Mouse (Mus musculus): ENCODE measurements at regions not wholly inside any gene's neighbourhood (a gene's known extent, or its start where the extent isn't known, plus 50 kb on each side); places are given as distances from the start of the nearest gene placed in this dataset.

- TF ChIP-seq GATA1 (IDR thresholded peaks at IDR 0.05; ENCODE audit: low read length), result no peak
- no peak for TF ChIP-seq TAL1 (IDR thresholded peaks at IDR 0.05; ENCODE audit: low read length)
Observed at GRCm38 (mm10) chr3:51115921-51116320, 108.3 kb upstream of the Noct start.

All from erythroblast, embryonic 14.5 days (primary cell).